Mouse (Mus musculus) myocyte (in vitro differentiated cells): Measurements from ENCODE around the gene Krtap5-5. TPM values are rescaled to one million over a fixed set of nuclear protein-coding genes. Genes with fewer than 3 reads are reported as not detected.

ENCODE experiments used
- H3K27me3 ChIP-seq: one replicate; pipeline ENCODE4 v1.6.1; 2011; ENCODE audit not compliant: control insufficient read depth, insufficient read depth, insufficient read length
- H3K36me3 ChIP-seq: one replicate; pipeline ENCODE4 v1.6.1; 2011; ENCODE audit not compliant: control insufficient read depth, insufficient read depth
- H3K4me2 ChIP-seq: one replicate; pipeline ENCODE4 v1.6.1; 2011; ENCODE audit warnings: low read depth, control low read depth
- H3K4me3 ChIP-seq: one replicate; pipeline ENCODE4 v1.5.1; 2011; ENCODE audit warnings: mild to moderate bottlenecking, control low read depth, moderate library complexity
- H3K79me2 ChIP-seq: one replicate; pipeline ENCODE4 v1.6.1; 2011; ENCODE audit not compliant: control insufficient read depth, insufficient read depth
- H3ac ChIP-seq: one replicate; pipeline ENCODE4 v1.6.1; 2011; ENCODE audit not compliant: control insufficient read depth, insufficient read length
- CEBPB ChIP-seq: IDR thresholded peaks from 2 replicates; pipeline ENCODE4 v1.6.1; 2011; ENCODE audit warnings: mild to moderate bottlenecking, moderate library complexity; ENCODE audit not compliant: poor library complexity, insufficient read depth, severe bottlenecking
- E2F4 ChIP-seq: IDR thresholded peaks from one replicate; pipeline ENCODE4 v1.6.1; 2011; ENCODE audit warnings: mild to moderate bottlenecking, control low read depth, moderate library complexity; ENCODE audit not compliant: insufficient read depth
- MAX ChIP-seq: IDR thresholded peaks from one replicate; pipeline ENCODE4 v1.6.1; 2011; ENCODE audit warnings: low read depth, mild to moderate bottlenecking, control low read depth
- MYOD1 ChIP-seq, 3 experiments: IDR thresholded peaks; one replicate each; pipeline ENCODE4 v1.6.1; 2011; ENCODE audit warnings: control low read depth in 2 of 3, low read depth in 2 of 3, mild to moderate bottlenecking in 2 of 3, moderate library complexity in 1 of 3; ENCODE audit not compliant: insufficient read length in 2 of 3, control insufficient read depth in 1 of 3
- MYOG ChIP-seq, 3 experiments: IDR thresholded peaks; one replicate each; pipeline ENCODE4 v1.6.1; 2011; ENCODE audit warnings: control low read depth in 2 of 3, low read depth in 2 of 3, mild to moderate bottlenecking in 2 of 3; ENCODE audit not compliant: insufficient read length in 2 of 3, control insufficient read depth in 1 of 3, insufficient read depth in 1 of 3
- POLR2A ChIP-seq: IDR thresholded peaks from one replicate; pipeline ENCODE4 v1.6.1; 2011; ENCODE audit warnings: low read depth, mild to moderate bottlenecking, control low read depth, moderate library complexity; ENCODE audit not compliant: insufficient read length
- POLR2AphosphoS2 ChIP-seq: IDR thresholded peaks from one replicate; pipeline ENCODE4 v1.6.1; 2011; ENCODE audit warnings: low read depth, control low read depth; ENCODE audit not compliant: insufficient read length
- REST ChIP-seq: IDR thresholded peaks from one replicate; pipeline ENCODE4 v1.6.1; 2011; ENCODE audit warnings: mild to moderate bottlenecking, control low read depth, moderate library complexity; ENCODE audit not compliant: insufficient read depth, insufficient read length
- SRF ChIP-seq: IDR thresholded peaks from one replicate; pipeline ENCODE4 v1.6.1; 2011; ENCODE audit warnings: low read depth; ENCODE audit not compliant: control insufficient read depth, insufficient read length
- TCF12 ChIP-seq: IDR thresholded peaks from one replicate; pipeline ENCODE4 v1.6.1; 2011; ENCODE audit warnings: mild to moderate bottlenecking, control low read depth; ENCODE audit not compliant: poor library complexity, insufficient read depth, severe bottlenecking
- TCF3 ChIP-seq: IDR thresholded peaks from one replicate; pipeline ENCODE4 v1.6.1; 2011; ENCODE audit warnings: low read depth, control low read depth; ENCODE audit not compliant: insufficient read length
- USF1 ChIP-seq: IDR thresholded peaks from one replicate; pipeline ENCODE4 v1.6.1; 2011; ENCODE audit warnings: low read depth, mild to moderate bottlenecking, control low read depth, moderate library complexity
- polyA plus RNA-seq: library from polyadenylated mRNA; unstranded; fragments of >200 nt; fragmentation: generic; extraction: Trizol; gene quantifications from one replicate; pipeline ENCODE4 v1.2.1, GENCODE M21; 2012; ENCODE audit warnings: missing spikeins

Krtap5-5 gene
- polyA plus RNA-seq, 1 experiment = not detected

DNA sequence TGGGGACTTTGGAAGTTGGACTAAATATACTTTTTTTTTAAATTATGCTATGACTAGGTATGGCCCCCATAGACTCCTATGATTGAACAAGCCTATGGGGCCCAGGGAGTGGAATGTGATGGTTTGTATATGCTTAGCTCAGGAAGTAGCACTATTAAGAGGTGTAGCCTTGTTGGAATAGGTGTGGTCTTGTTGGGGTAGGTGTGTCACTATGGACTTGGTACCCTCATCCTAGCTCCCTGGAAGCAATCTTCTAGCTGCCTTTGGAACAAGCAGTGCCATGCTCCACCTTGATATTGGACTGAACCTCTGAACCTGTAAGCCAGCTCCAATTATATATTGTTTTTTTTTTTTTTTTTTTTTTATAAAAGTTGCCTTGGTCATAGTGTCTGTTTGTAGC, 24.3 kb downstream of the Krtap5-5 start:
- Histone ChIP-seq H3K27me3 (peaks cover 2% of the 10 kb centered on the region), H3K4me2 (no peak overlapping the region), H3ac (no peak overlapping the region), H3K79me2 (no peaks in the 10 kb centered on the region), H3K4me3 (no peak overlapping the region), H3K36me3 (no peaks in the 10 kb centered on the region)
- TF ChIP-seq E2F4 (no peak), MAX (no peak), USF1 (no peak), REST (no peak), TCF3 (no peak), POLR2A (no peak)

DNA sequence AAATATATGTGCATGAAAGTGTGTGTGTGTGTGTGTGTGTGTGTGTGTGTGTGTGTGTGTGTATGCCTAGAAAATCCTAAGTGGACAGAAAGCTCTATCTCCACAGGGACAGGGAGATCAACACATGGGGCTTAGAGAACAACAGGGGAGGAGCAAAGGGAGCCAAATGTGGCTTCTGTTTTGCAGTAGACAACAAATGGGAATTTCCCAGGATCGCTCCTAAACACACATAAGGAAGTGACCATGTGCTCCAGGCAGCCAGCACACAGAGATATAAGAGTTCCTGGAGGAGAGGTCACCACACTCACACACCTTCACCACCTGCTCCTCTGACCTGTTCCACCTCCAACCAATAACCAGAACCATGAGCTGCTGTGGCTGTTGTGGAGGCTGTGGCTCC, 28.7 kb downstream of the Krtap5-5 start, which contains the start of gene Krtap5-3:
TSS of gene Krtap5-3 (plus strand) at position 301 of the 400 bp plus-strand sequence.
- H3K79me2 ChIP-seq = no peaks in the 10 kb centered on the region
- TF ChIP-seq POLR2A (no peak), MYOD1 (IDR thresholded peaks at IDR 0.05; ENCODE audit: control insufficient read depth in 1 of 3, insufficient read length in 2 of 3, low read depth in 2 of 3) (no peak), TCF12 (no peak), REST (no peak), USF1 (no peak), TCF3 (no peak), POLR2AphosphoS2 (no peak), SRF (no peak), MAX (no peak), E2F4 (no peak), MYOG (IDR thresholded peaks at IDR 0.05; ENCODE audit: control insufficient read depth in 1 of 3, insufficient read depth in 1 of 3, insufficient read length in 2 of 3, low read depth in 2 of 3) (no peak), CEBPB (no peak)
- no peak within 1 kb of the TSS for H3ac ChIP-seq
- H3K4me2 ChIP-seq = no peak within 1 kb of the TSS
- H3K27me3 ChIP-seq = peaks cover 4% of the 10 kb centered on the region
- no peaks in the 10 kb centered on the region for H3K36me3 ChIP-seq
- no peak within 1 kb of the TSS for H3K4me3 ChIP-seq

DNA sequence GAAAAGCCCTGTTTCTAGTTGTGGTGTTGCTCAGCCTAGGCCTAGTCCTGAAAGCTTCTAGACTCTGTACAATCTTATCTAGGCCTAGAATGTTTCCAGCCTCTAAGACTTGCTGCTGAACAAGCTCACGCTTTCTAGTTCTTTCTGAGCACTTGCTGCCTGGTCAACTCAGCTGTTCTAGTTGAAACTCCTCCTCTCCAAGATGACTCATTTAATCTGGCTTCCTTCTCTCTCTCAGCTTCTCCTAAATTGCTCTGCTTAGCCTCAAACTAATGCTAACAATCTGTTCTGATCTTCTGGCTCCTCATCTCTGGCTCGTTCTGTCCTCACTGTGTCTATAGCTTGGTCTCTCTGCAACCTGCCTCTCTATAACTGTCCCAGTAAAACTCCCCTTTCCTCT, 31.0 kb downstream of the Krtap5-5 start:
- H3K79me2 ChIP-seq = no peaks in the 10 kb centered on the region
- no peak overlapping the region for H3K4me3 ChIP-seq
- no peak overlapping the region for H3ac ChIP-seq
- TF ChIP-seq TCF12 = no peak
- TF ChIP-seq POLR2AphosphoS2 = no peak
- TF ChIP-seq MAX = no peak
- TF ChIP-seq E2F4 = no peak
- TF ChIP-seq REST = no peak
- TF ChIP-seq TCF3 = no peak
- no peak for TF ChIP-seq SRF
- TF ChIP-seq MYOD1 (IDR thresholded peaks at IDR 0.05; ENCODE audit: control insufficient read depth in 1 of 3, insufficient read length in 2 of 3, low read depth in 2 of 3) = no peak
- TF ChIP-seq USF1 = no peak
- TF ChIP-seq POLR2A = no peak
- TF ChIP-seq CEBPB = no peak
- no peak for TF ChIP-seq MYOG (IDR thresholded peaks at IDR 0.05; ENCODE audit: control insufficient read depth in 1 of 3, insufficient read depth in 1 of 3, insufficient read length in 2 of 3, low read depth in 2 of 3)
- peaks cover 4% of the 10 kb centered on the region for H3K27me3 ChIP-seq
- no peaks in the 10 kb centered on the region for H3K36me3 ChIP-seq
- no peak overlapping the region for H3K4me2 ChIP-seq

DNA sequence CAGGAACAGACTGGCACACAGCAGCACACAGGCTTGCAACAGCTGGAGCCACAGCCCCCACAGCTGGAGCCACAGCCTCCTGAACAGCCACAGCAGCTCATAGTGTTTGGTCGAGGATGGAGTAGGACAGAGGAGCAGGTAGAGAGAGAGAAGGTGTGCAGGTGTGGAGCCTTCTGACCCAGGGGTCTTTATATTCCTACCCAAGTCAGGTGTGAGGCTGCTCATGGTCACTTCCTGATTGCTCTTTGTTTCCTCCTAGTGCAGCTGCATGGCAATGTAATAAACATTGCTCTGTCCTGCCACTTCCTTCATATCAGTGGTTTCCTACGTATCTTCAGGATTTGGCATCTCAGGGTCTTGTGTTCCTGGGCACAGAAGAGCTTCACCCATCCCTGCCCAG, 39.5 kb downstream of the Krtap5-5 start, which contains the start of gene Gm10153:
TSS of gene Gm10153 (minus strand) at position 101 of the 400 bp plus-strand sequence.
- Histone ChIP-seq H3K4me2 (no peak within 1 kb of the TSS), H3ac (no peak within 1 kb of the TSS), H3K27me3 (peaks cover 10% of the 10 kb centered on the region), H3K79me2 (no peaks in the 10 kb centered on the region), H3K36me3 (no peaks in the 10 kb centered on the region), H3K4me3 (no peak within 1 kb of the TSS)
- TF ChIP-seq MAX (no peak), POLR2A (no peak), MYOG (IDR thresholded peaks at IDR 0.05; ENCODE audit: control insufficient read depth in 1 of 3, insufficient read depth in 1 of 3, insufficient read length in 2 of 3, low read depth in 2 of 3) (no peak), SRF (no peak), CEBPB (no peak), MYOD1 (IDR thresholded peaks at IDR 0.05; ENCODE audit: control insufficient read depth in 1 of 3, insufficient read length in 2 of 3, low read depth in 2 of 3) (no peak), REST (no peak), POLR2AphosphoS2 (no peak), TCF12 (no peak)

DNA sequence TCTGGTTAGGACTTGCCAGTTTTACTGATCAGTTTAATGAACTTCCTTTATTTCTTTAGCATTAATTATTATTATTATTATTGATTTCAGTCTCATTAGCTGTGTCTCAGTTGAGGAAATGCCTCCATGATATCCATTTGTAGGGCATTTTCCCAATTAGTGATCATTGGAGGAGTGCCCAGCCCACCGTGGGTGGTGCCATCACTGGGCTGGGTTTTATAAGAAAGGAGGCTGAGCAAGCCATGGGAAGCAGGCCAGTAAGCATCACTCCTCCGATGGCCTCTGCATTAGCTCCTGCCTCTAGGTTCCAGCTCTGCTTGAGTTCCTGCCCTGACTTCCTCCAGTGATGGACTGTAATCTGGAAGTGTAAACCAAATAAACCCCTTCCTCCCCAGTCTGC, 41.6 kb downstream of the Krtap5-5 start:
- TF ChIP-seq POLR2AphosphoS2 = no peak
- no peak for TF ChIP-seq TCF3
- TF ChIP-seq TCF12 = no peak
- TF ChIP-seq POLR2A = no peak
- TF ChIP-seq CEBPB = no peak
- no peak for TF ChIP-seq E2F4
- TF ChIP-seq SRF = no peak
- no peak for TF ChIP-seq REST
- no peak for TF ChIP-seq MYOD1 (IDR thresholded peaks at IDR 0.05; ENCODE audit: control insufficient read depth in 1 of 3, insufficient read length in 2 of 3, low read depth in 2 of 3)
- TF ChIP-seq MAX = no peak
- no peak for TF ChIP-seq MYOG (IDR thresholded peaks at IDR 0.05; ENCODE audit: control insufficient read depth in 1 of 3, insufficient read depth in 1 of 3, insufficient read length in 2 of 3, low read depth in 2 of 3)
- no peak for TF ChIP-seq USF1

More for the DNA sequence above, 41.6 kb downstream of the Krtap5-5 start:
- Histone ChIP-seq H3K36me3 (no peaks in the 10 kb centered on the region), H3ac (no peak overlapping the region), H3K79me2 (no peaks in the 10 kb centered on the region), H3K27me3 (peaks cover 10% of the 10 kb centered on the region), H3K4me2 (no peak overlapping the region), H3K4me3 (no peak overlapping the region)
